Mouse (Mus musculus): ENCODE results near the gene Il2rg.

Il2rg gene

GRCm38 (mm10) chrX:101260441-101261325 lies 7.4 kb downstream of the Il2rg start:
- no peak for DNase-seq (ENCODE audit: low read depth, low spot score)

GRCm38 (mm10) chrX:101256603-101257002 lies 11.5 kb downstream of the Il2rg start:
- no peak for DNase-seq (ENCODE audit: low read depth, low spot score)

GRCm38 (mm10) chrX:101254740-101255139 lies 13.3 kb downstream of the Il2rg start:
- no peak for DNase-seq (ENCODE audit: low read depth, low spot score)

GRCm38 (mm10) chrX:101253952-101254729 lies 13.9 kb downstream of the Il2rg start, which contains the start of gene Foxo4:
Foxo4 (plus strand) TSS chrX:101254528.
- DNase-seq (ENCODE audit: low read depth, low spot score) = peak; percentile 89

GRCm38 (mm10) chrX:101245011-101245410 lies 23.0 kb downstream of the Il2rg start:
- no peak for DNase-seq (ENCODE audit: low read depth, low spot score)

GRCm38 (mm10) chrX:101222796-101223162 lies 45.3 kb downstream of the Il2rg start:
- no peak for DNase-seq (ENCODE audit: low read depth, low spot score)

- DNase-seq (ENCODE audit: low read depth, low spot score) = peak; percentile 93
Measured at GRCm38 (mm10) chrX:101221834-101222795, 45.9 kb downstream of the Il2rg start, which contains the start of gene Snx12. Snx12 (minus strand) TSS chrX:101222563.
